Mouse (Mus musculus): Measurements from ENCODE around the gene Kcns1.
A peak's percentile ranks its signal among the peaks of the same experiment; 100 is the strongest.
"Not testable (repeated sequence)": the region's sequence is repeated elsewhere in the genome, so short reads cannot be mapped to it uniquely, and the experiment has no call there.

Gene Kcns1

GRCm38 (mm10) chr2:164170902-164171301 is at the start of gene Kcns1:
Gene Kcns1 (minus strand): TSS chr2:164171113.
- no peak for DNase-seq (ENCODE audit: low read depth)

GRCm38 (mm10) chr2:164219295-164219694 is 48.4 kb upstream of the Kcns1 start:
- DNase-seq (ENCODE audit: low read depth), result no peak

GRCm38 (mm10) chr2:164212711-164213110 is 41.8 kb upstream of the Kcns1 start:
- no peak for DNase-seq (ENCODE audit: low read depth)

GRCm38 (mm10) chr2:164210892-164211291 is 40.0 kb upstream of the Kcns1 start:
- no peak for DNase-seq (ENCODE audit: low read depth)

GRCm38 (mm10) chr2:164206676-164207075 is 35.8 kb upstream of the Kcns1 start:
- no peak for DNase-seq (ENCODE audit: low read depth)

- not testable (repeated sequence) for DNase-seq (ENCODE audit: low read depth)
Observed at GRCm38 (mm10) chr2:164206011-164206410, 35.1 kb upstream of the Kcns1 start.

GRCm38 (mm10) chr2:164199626-164200327 is 28.9 kb upstream of the Kcns1 start, which contains the start of gene Wfdc15a:
Gene Wfdc15a (minus strand): TSS chr2:164200130.
- no peak for DNase-seq (ENCODE audit: low read depth)

- no peak for DNase-seq (ENCODE audit: low read depth)
Observed at GRCm38 (mm10) chr2:164196700-164196990, 25.7 kb upstream of the Kcns1 start.

- peak; percentile 12 for DNase-seq (ENCODE audit: low read depth)
Observed at GRCm38 (mm10) chr2:164195971-164196699, 25.2 kb upstream of the Kcns1 start.

GRCm38 (mm10) chr2:164194959-164195630 is 24.2 kb upstream of the Kcns1 start:
- no peak for DNase-seq (ENCODE audit: low read depth)

- DNase-seq (ENCODE audit: low read depth), result no peak
Observed at GRCm38 (mm10) chr2:164192279-164192678, 21.4 kb upstream of the Kcns1 start.

- no peak for DNase-seq (ENCODE audit: low read depth)
Observed at GRCm38 (mm10) chr2:164190576-164190975, 19.7 kb upstream of the Kcns1 start, which contains the start of gene Wfdc12. Gene Wfdc12 (minus strand): TSS chr2:164190608.

- peak; percentile 58 for DNase-seq (ENCODE audit: low read depth)
Observed at GRCm38 (mm10) chr2:164188722-164189121, 17.8 kb upstream of the Kcns1 start.

GRCm38 (mm10) chr2:164184145-164184719 is 13.3 kb upstream of the Kcns1 start:
- peak; percentile 20 for DNase-seq (ENCODE audit: low read depth)

GRCm38 (mm10) chr2:164183340-164183739 is 12.4 kb upstream of the Kcns1 start:
- DNase-seq (ENCODE audit: low read depth), result no peak

- no peak for DNase-seq (ENCODE audit: low read depth)
Observed at GRCm38 (mm10) chr2:164182692-164183255, 11.9 kb upstream of the Kcns1 start, which contains the start of gene Wfdc5. Gene Wfdc5 (minus strand): TSS chr2:164182742.

GRCm38 (mm10) chr2:164180770-164181169 is 9.9 kb upstream of the Kcns1 start:
- DNase-seq (ENCODE audit: low read depth), result no peak

- peak; percentile 69 for DNase-seq (ENCODE audit: low read depth)
Observed at GRCm38 (mm10) chr2:164180124-164180523, 9.2 kb upstream of the Kcns1 start.

GRCm38 (mm10) chr2:164177831-164178230 is 6.9 kb upstream of the Kcns1 start:
- DNase-seq (ENCODE audit: low read depth), result no peak

GRCm38 (mm10) chr2:164175850-164176249 is 4.9 kb upstream of the Kcns1 start:
- DNase-seq (ENCODE audit: low read depth), result peak; percentile 52

- DNase-seq (ENCODE audit: low read depth), result no peak
Observed at GRCm38 (mm10) chr2:164174649-164175395, 3.9 kb upstream of the Kcns1 start.
